Mouse (Mus musculus) small intestine, adult 2 months (tissue): ENCODE measurements around the gene Gabrb2.

Experiments used
- CTCF ChIP-seq: fragments of 200-500 bp; IDR thresholded peaks from 2 replicates; pipeline ENCODE4 v1.5.1; 2012; ENCODE audit warnings: low read depth, mild to moderate bottlenecking, control low read depth, inconsistent platforms, low read length, moderate library complexity, mixed read lengths; ENCODE audit not compliant: insufficient replicate concordance, insufficient read length; ENCODE audit errors: extremely low read depth
- POLR2A ChIP-seq: fragments of 200-500 bp; IDR thresholded peaks from 2 replicates; pipeline ENCODE4 v1.6.1; 2012; ENCODE audit warnings: low read depth, mild to moderate bottlenecking, control low read depth, inconsistent platforms, low read length, moderate library complexity

DNA sequence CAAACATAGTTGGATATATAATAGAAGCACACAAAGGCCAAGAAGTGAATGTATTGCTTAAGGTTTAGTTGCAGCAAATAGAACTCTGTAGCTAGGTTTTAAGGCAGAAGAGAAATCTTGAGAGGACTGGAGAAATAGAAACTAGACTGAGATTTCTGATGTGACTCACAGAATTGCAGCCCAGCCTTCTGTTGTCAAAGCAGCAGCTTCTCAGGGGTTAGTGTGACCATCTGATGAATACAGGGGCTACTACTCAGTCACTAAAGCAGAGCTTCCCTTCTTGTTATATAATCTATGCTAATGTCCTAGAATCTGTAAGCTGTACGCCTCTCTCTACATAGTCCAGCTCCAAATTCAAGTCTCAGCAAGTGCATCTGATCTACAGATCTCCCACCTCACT lies 116.3 kb downstream of the Gabrb2 start:
- no peak for TF ChIP-seq CTCF
- TF ChIP-seq POLR2A = no peak
